Mouse (Mus musculus) testis, postnatal 14 days (tissue): ENCODE measurements at regions not wholly inside any gene's neighbourhood (a gene's known extent, or its start where the extent isn't known, plus 50 kb on each side); places are given as distances from the start of the nearest gene placed in this dataset.
A peak's percentile ranks its signal among the peaks of the same experiment; 100 is the strongest.

Experiments used
- DNase-seq: peaks from one replicate; pipeline ENCODE4 v3.0.0; 2021; ENCODE audit warnings: low spot score

DNA sequence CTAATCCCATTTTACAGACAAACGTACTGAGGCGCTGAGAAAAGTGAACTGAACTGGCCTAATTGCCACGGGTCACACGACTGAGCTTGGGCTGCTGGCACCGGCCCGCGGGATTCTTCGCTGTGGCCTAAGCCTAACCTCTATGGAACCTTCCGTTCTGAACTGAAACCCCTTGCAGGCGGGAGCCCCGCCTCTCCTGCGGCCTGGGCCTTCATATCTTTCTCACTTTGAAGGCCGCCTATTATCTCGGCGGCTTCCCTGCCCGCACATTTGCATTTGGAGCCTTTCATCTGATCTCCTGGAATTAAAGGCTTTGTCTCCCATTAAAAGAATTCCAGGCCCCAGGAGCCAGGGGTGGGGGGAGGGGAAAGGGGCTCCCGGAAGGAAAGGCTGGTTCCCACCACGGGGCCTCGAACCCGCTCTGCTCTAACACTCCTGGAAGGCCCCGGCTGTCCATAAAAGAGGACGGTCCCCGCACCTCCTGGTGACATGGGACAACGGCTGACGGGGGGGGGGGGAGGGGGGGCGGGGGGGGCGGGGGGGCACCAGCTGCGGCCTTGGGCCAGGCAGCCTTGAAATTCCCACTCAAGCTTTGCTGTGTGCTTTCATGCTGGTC, 122.9 kb upstream of the Pja1 start:
- DNase-seq, result peak; percentile 10

DNA sequence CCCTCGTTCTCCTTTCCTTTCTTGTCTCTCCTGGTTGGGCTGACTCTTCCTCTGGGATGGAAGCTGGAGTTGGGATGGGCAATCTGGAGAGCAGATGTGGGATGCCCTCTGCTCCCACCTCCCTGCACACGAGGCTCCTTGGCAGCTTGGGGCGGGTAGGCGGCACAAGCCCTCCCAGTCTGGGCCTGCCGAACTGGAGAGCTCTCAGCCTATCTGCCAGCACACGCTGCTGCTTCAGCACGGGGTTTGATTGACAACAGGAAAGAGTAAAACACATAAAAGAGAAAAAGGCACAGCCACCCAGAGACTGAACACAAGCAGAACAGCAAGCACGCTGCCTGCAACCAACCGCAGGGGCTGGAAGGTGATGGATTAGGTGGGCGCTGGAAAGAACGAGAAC, 121.9 kb upstream of the Pja1 start:
- no peak for DNase-seq

DNA sequence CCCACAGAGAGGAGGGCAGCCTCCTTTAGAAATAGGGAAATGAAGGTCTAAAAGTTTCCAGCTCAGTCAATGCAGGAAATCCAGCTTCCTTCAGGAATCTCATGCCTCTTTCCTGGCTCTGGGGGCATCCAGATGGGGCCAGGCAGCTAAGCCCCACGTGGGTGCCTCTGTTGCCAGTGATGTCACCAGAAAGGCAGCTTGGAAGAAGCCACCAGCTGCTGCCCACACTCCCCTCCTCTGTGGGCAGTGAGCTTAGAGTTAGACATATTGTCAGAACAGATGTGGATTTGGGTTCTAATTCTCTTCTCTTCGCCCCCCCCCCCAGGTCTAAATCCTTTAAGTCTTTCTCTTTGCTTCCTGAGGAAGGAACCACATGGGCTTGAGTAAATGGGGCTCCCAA, 116.2 kb upstream of the Pja1 start:
- DNase-seq, result no peak

DNA sequence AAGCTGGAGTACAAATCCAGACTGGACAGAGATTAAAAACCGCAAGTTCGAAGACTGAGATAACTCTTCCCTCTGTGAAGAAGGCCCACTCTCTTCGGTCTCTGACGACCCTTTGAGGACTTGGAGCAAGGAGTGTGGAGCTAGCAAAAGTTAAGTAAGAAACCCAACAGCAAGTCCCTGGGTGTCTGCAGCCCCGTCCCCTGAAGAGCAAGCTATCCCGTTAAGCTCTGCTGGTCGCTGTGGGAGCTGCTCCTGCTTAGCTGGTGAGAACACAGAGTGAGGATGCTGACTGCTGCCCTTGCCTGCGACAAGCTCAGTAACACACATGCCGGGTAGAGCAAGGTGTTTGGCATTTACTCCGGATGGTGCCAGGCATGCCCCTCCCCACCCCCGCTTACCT, 115.2 kb upstream of the Pja1 start:
- DNase-seq, result no peak

DNA sequence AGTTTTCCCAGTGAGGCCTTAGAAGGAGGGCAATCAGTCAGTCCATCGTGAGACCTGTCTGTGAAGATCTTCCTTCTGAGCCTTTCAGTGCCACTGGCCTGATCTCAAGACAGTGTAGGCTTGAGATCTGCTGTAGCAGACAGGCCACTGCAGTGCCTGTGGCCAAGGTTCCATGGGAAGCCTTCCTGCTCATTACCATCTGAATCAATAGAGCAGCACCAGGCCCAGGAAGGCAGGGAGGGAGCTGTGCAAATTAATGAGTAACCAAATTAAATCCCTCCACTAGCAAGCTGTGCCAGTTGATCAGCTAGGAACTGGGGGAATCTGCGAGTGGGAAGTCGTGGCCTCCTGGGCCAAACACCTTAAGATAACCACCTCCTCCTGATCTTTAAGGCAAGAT, 114.6 kb upstream of the Pja1 start:
- no peak for DNase-seq

DNA sequence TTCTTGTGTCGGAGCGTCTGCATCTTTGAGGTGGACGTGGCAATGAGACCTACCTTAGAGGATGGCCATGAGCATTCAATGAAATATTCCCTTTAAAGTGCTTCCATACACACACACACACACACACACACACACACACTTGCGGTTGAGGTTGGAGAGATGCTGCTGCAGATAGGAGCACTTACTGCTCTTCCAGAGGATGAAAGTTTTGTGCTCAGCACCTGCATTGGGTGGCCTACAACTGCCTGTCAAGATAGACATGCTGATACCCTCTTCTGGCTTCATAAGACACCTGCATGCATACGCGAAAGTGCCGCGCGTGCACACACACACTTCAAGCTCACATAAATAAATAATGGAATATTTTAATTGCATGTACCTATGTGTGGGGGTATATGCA, 111.5 kb upstream of the Pja1 start:
- DNase-seq, result no peak

DNA sequence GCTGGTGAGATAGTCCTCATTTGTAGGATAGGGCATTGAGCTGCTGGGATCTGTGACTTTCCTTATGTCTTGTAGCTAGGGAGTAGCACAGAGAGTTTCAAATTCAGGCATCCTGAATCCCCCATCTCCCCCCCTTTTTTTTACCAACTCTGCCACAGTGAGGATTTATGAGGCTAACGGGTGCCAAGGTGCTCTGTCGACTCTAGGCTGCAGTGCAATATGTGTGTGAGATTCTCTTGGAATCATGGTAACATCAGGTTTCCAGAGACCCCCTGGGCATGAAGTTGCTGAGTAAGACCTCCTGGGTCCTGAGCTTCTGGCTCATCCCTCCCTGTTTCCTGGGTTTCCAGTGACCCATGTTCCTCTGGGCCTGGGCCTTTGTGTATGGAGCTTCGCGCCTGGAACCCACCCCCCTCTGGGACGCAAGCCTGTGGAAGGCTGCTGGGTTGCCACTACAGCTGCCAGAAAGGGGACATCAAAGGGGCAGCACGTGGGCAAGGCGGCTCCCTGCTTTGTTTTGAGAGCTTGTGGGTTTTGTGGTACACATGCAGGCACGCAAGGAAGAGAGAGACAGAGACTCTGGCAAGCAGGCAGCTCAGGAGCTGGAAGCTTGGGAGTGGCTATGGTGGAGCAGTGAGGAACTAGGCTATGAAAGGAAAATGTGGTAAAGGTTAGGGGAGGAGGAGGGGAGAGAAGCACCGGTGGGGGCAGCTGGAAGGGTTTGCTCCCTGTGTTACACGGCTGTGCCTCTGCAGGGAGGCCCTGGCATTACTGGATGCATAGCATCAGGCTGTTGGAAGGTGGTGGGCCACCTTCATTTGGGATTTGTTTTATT, 110.8 kb upstream of the Pja1 start:
- DNase-seq, result no peak

DNA sequence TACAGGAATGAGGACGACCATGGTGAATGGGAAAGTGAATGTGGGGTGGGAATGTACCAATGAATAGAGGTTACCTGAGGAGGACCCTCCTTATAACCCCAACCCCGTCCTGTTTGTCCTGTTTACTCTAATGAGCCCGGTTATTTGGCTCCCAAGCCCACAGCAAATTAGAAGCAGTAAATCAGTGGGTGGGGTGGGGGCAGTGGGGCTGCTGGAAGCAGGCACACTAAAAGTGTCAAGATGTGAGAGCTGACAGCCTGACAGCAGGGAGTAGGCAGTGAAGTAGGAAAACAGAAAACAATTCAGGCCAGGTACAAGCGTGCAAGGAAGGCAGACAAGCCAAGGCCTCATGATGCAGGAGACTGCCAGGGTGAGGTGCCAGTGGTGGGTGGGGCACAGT, 108.1 kb upstream of the Pja1 start:
- DNase-seq, result no peak

DNA sequence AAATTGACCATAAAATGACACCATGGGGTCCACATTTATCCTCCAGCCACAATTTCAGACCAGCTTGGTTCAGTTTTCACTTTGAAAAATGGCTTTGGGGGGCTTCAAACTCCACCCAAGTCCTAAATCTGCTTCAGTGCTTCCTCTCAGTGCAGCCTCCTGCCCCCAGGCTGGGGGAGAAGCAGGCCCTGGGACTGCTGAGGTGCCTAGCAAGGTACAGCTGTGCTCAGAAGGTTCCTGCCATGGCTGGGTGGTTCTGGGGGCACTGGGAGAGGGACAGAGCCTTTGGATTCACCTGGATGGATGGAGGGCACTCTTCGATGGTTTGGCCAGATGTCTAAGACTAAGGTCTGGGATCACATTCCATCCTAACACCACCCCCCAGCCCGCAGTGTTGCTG, 107.7 kb upstream of the Pja1 start:
- no peak for DNase-seq

DNA sequence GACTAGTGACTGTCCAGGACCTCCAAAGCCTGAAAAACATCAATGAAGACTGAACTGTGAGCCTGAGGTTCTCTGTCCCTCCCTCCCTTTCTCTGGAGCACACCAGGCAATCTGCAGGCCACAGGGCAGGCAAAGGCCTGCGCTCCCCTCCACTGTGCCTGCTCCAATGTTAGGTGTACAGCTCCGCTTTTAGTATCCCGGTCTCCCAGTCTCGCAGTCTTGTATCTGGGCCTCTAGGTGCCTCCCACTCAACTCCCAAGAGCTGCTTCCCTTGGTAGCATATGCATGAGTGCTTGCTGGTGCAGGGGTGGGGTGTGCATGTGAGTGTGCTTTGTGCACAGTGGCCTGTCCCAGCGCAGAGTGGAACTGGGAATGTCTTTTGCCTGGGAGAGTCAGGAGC, 104.0 kb upstream of the Pja1 start:
- DNase-seq, result no peak

DNA sequence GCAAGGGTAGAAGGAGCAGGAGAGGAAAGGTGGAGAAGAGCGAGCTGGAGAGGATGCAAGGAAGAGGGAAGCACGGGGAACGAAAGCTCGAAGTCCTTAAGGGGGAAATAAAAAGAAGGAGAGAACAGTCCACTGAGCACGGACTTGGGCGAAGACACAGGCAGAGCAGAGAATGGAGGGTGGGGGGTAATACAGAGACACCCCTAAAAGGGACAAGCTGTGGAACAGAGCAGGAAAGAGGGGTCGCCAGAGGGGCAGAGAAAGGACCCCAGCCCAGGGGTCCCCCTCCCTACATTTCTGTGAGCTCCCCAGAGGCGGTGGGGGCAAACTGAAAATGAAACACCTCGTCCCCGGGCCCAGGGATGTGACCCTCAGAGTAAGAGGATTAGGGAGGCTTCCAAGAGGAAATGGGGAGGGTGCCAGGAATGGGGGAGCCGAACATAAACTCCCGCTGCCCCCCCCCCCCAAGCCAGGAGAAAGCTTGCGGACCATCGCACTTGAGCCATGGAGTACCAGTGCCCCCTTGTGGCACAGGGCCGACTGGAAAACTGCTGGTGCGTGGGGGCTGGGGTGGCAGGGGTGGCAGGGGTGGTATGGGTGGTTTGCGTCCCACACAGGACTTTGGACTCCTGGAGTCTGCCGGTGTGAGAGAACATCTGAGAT, 103.5 kb upstream of the Pja1 start:
- no peak for DNase-seq

DNA sequence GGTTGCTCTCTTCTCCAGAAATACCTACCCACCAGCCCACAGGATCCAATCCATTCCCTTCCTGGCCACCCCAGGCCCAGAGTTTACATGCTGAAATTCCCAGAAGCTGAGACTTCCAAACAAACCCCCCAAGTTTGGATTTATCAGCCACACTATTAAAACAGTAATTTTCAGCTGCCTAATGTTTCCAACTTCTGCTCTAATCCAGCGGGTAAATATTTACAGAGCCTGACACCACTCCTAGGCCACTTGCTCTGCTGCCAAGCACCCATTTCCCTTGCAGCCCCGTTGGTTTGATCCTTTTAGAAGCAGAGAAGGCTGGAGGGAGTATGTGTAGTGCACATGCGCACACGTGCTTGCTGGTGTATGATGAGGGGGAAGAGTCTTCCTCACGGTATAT, 99.1 kb upstream of the Pja1 start:
- DNase-seq, result no peak

DNA sequence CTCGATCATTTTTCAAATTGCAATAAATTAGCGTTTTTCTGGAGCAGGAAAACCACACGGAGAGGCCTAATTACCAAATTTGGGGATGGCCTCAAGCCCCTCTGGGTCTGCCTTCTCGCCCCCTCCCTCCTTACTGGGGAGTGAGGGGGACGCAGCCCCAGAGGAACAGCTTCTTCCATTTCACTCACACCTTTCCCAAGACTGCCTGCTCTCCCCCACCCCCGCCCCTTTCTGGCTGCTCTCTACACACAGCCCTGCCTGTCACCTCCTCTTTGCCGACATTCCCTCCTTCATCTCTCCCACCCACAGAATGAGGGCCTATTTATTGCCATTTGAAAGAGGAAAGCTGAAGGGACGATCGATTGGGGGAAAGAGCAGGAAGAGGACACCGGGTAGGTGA, 97.2 kb upstream of the Pja1 start:
- no peak for DNase-seq

DNA sequence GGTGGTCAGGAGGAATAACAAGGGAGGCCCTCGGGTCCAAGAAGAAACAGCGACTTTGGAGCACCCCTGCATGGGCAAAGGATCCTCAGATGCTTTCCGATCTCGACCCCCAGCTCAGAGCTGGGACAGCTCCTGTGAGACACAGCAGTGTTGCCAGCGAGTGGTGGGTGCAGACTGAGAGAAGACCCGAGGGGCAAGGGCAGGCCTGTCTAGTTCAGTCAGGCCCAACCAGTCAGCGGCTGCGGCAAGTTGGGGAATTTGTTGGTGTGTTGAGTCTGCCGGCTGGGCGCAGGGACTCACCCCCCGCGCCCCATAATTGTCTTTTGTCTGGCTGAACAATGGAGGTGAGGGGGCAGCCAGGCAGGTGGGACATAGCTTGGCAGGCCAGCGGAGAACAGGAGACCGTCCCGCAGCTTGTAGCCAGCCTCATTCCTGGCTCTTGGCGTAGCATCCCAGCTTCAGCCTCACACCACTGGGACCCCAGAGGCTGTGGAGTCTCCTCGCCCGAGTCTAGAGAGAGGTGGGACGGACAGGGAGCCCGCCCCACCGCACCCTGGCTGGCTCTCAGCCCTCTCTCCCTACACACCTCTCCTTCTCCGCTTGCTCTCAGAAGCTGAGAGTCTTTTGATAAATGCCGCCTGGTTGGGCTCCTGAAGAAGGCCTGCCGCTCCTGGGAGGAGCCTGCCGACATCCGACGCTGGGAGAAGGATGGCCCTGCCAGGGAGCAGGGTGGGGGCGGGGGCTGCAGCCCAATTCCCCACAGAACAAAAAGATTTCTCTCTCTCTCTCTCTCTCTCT, 96.5 kb upstream of the Pja1 start:
- DNase-seq, result peak; percentile 9

DNA sequence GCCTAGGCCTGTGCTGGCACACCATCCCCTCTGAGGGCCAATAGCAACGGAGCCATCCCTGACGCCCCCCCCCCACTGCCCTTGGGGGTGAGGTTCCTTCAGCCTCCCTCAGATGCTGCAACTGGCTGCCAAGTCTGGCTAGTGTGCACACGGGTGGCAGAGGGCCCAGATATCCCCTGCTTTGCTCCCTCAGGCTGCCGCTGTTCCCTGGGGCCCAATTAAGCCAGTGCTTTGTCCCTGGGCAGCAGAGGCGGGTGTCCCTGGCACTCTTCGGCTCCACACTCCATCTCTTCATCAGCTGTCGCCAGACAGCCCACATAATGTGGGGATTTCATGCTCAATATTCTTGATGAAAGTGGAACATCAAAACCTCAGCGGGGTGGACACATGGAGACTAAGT, 90.9 kb upstream of the Pja1 start:
- DNase-seq, result no peak

DNA sequence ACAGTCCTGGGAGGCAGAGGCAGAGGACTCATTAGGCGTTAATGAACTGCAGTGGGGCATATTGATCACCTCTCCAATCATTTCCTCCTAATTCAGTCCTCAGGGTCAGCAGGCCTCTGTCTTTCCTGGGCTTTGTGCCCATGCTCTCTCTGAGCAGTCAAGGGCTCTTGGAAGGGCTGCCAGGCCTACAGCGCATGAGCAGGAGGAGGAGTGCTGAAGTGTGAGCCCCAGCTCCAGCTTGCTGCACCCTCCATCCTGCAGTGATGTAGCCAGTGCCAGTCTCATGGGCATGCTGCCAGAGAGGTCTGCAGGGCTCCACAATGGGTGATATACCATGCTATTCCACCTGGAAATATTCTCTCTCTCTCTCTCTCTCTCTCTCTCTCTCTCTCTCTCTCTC, 89.6 kb upstream of the Pja1 start:
- no peak for DNase-seq

DNA sequence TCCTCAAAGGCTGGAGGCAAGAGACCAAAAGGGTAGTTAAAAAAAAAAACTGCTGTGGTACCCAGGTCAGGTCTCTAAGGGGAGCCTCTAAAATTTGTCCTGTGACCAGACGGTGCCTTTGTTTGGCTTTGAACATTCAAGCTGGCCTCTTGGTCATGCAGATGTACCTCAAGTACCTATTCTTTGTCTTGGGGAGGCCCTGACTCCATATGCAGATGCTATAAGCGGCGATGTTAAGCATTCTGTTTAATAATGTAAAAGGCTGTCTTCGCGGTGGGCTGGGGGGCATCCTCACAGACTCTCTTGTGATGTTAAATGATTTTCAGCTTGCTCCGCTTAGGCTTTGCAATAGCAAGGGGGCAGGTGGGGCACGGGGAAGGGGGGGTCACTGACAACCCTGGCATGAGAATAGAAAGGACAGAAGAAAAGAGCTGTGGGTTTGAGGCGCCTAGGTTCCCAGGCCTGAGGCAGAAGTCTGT, 85.8 kb upstream of the Pja1 start:
- DNase-seq, result no peak

DNA sequence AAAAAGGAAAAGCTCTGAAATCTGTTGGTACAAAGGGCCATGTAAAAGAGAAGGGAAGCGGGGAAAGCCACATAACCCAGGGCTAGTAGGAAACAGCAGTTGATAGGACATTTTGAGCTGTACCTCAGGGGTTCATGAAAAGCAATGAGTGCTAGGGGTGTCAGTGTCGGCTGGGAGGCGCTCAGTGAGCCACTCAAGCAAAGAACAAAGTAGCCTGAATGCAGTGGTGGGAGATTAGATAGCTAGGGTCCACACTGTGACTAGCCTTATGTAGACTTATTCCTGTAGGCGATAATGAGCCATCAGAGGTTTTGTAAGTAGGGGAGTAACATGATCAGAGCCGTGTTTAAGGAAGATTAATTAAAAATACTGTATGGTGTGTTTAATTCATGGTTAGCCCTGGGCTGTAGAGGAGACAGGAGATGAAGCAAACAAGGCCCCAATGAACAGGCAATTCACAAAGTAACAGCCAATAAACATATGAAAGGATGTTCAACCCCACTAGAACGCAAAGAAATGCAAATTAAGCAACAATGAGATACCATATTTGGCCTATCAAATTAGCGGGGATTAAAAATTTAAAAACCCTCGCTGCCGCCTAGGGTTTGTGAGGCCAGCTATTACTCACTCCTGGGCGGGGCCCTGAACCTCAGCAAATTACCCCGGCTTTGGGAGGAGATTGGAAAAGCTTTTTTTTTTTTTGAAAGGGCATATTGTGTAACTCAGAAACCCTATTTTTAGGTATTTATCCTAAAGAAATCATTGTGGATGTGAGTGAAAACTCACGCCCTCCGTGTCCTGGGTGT, 85.1 kb upstream of the Pja1 start:
- DNase-seq, result no peak

DNA sequence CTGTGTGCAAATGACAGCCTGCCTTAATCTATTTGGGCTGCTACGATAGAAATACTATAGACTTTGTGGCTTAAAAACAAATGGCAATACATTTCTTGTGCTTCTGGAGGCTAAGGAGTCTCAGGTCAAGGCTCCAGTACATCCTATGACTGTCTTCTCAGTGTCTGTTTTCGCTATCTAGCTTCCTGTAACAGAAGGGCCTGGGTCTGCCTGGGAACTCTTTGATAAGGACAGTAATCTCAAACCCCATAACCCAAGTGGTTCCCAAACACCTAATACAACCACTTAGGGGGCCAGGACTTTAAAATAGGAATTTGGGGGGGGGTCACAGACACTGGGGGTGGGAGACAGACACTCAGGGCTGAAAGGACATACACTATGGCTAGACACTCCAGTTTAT, 81.7 kb upstream of the Pja1 start:
- DNase-seq, result no peak

DNA sequence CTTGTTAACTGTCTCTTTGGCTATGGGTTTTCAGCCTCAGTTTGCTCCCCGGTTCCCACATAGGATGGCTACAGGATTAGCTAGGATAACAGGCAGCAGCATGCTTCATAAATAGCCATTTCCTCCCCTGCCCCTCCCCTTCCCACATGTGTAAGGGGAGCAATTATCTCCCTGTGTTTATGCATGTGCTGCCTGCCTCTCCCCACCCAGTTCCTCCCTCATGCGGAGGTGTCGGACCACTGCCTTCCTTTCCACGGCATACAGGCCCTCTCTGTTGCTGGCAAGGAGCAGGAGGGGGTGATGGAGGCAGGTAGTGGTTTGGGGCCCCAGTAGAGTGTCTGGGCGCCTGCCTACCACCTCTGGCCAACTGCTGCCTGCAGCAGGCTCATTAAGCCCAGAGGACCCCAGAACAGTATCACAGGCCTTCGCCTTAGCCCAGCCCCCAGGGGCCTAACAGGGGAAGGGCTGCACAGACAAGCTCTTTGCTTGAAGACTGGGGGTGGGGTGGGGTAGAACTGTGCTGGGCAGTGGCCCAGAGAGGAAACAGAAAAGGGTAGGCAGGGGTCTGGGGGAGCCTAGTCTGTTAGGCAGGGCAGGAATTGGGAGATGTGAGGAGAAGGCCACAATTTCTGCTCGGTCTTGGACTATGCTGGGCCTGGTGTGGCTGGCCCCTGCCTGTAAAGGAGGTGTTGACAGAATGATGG, 79.1 kb upstream of the Pja1 start:
- DNase-seq, result no peak
